Mouse (Mus musculus): ENCODE results near the gene Ccdc124. TPM values are rescaled to one million over a fixed set of nuclear protein-coding genes. Genes with fewer than 3 reads are reported as not detected.

Gene Ccdc124
- polyA plus RNA-seq, 1 experiment from 2014 or later = 186 TPM

DNA sequence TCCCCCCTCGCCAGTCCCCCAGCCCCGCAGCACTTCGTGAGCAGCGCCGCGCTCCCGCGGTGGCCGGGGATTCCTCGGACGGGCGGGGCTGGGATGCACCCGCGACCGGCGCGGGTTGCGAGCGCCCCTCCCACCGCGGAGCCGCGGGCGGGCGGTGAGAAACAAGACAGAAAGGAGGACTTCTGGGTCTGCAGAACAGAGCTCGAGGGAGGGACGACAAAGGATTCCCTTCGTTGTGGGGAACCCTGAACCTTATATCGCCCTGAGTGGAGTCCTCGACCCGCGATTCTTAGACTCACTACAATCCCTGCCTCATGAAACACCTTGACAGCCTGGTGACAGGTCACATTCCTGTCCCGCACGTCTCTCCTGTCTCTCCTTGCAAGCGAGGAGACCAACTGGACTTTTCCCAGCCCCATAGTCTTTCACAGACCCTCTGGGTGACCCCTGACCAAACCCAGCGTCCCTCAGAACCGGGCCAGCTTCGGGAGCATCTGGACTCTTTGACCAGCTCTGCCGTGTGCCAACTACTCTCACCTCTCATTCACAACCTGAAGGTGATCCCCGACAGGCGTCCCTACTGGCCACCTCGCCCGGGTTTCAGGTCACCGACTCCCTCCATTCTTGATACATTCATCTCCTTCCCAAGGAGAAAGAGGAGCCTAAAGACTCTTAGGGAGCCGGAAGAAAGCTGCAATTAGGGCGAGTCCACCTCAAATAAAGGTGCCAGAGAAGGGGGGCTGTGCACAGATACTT lies 9.6 kb downstream of the Ccdc124 start:
- peak overlapping the region; percentile 98 for H3K27ac ChIP-seq
- peaks cover 75% of the 10 kb centered on the region for H3K4me1 ChIP-seq
- no peaks in the 10 kb centered on the region for H3K9me3 ChIP-seq
- peaks cover 55% of the 10 kb centered on the region for H3K27me3 ChIP-seq (ENCODE audit: poor library complexity, severe bottlenecking)
- DNase-seq (ENCODE audit: extremely low spot score, low spot score) = peak; percentile 50
- WGBS = under 1% methylated on average over 46 of the region's 46 CpGs
- peaks cover 16% of the 10 kb centered on the region for H3K36me3 ChIP-seq (replicated peaks)
- peak overlapping the region; percentile 66 for H3K4me3 ChIP-seq

DNA sequence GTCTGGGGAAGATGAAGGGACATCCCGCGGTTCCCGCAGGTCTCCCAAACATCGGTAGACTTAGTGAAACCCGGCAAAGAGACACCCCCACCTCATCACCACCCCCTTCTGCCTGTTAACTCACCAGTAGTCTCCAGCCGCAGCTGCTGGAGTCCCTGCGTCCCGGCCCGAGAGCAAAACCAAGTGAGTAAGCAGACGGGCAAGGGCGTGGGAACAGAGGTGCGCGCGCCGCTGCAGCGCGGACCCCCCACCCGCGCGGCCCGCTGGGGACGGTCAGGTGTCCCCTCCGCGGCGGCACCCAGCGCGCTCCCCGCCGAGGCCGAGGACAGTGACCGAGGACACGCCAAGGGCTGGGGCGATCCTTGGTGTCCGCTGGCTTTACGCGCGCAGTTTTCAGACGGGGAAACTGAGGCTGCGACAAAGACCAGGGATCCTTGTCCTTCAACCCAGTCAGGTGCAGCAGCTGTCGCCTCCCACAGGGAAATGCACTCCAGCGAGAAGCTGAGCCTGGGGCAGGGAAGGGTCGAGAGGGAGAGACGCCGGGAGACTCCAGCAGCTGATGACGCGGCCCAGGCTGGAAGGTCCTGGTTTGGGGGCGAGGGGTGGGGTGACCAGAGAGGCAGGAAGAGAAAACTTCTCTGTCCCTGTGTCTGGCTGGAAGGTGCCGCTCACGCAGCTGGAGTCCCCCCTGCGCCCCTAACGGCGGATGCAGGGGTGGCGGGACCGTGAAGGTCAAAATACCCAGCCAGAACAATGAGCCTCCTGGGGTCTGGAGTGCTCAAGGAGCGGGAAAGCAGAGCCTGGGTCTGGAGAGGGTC lies 10.7 kb downstream of the Ccdc124 start, which contains the start of gene Kcnn1:
Gene Kcnn1 (minus strand): TSS at position 435 of the 818 bp plus-strand sequence.
- WGBS = under 1% methylated on average over 55 of the region's 55 CpGs
- Histone ChIP-seq H3K27me3 (ENCODE audit: poor library complexity, severe bottlenecking) (peaks cover 44% of the 10 kb centered on the region), H3K4me1 (peaks cover 73% of the 10 kb centered on the region)

DNA sequence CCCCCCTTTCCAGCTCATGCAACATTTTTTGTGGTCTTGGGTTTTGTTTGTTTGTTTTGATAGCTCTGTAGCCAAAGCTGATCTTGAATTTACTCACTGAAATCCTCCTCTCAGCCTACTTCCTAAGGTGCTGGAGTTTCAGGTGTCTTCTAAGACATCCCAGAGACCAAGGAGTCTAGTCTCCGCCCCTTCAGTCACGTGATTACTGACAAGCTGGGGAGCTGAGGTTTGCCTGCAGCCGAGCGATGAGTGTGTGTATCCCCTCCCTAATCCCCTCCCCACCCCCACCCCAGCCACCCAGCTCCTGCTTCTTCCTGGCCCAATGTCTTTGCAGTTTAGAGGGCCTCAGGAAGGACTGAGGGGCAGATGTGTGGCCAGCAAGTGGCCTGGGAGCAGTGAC lies 16.2 kb downstream of the Ccdc124 start:
- peaks cover 45% of the 10 kb centered on the region for H3K27me3 ChIP-seq (ENCODE audit: poor library complexity, severe bottlenecking)
- no peak for DNase-seq (ENCODE audit: extremely low spot score, low spot score)
- peaks cover 4% of the 10 kb centered on the region; the same call in 1 of the 2 replicates for H3K36me3 ChIP-seq (replicated peaks)
- H3K4me3 ChIP-seq = peak overlapping the region; percentile 62
- no peaks in the 10 kb centered on the region for H3K9me3 ChIP-seq
- H3K27ac ChIP-seq = peak overlapping the region; percentile 78
- WGBS = 2% methylated on average over 4 of the region's 4 CpGs
- peaks cover 51% of the 10 kb centered on the region for H3K4me1 ChIP-seq

More for the DNA sequence above, 10.7 kb downstream of the Ccdc124 start, which contains the start of gene Kcnn1:
- H3K27ac ChIP-seq = peak within 1 kb of the TSS; percentile 98
- H3K9me3 ChIP-seq = no peaks in the 10 kb centered on the region
- H3K36me3 ChIP-seq (replicated peaks) = peaks cover 6% of the 10 kb centered on the region
- DNase-seq (ENCODE audit: extremely low spot score, low spot score) = peak; percentile 59
- peak within 1 kb of the TSS; percentile 66 for H3K4me3 ChIP-seq

DNA sequence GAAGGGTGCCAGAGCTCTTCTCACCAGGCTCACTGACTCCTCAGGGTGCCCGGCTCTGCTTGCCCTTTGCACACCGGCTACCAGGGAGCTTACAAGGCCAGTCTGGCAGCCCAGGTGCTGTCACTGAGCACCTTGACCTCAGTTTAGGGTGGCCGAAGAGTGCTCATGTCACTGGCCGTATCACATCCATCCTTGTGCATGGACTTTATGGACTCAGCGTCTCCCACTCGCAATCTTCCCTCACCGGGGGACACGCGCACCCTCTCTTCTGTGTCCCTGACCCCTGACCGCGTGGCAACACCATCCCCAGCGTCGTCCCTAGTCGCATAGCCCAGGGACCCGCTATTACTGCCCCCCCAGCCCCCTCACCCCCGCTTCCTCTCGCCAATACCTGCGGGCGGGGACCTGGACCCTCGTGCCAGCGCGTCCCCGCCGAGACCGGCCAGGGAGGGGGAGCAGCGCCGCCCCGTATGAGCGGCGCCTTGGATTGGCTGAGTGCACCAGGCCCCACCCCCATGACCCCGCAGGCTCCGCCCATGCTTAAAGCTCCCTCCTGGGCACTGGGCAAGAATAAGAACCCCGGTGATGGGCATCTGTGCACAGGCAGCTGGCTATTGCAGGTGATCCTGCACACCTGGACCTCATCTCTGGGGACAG lies 17.1 kb downstream of the Ccdc124 start:
- WGBS = 8% methylated on average over 33 of the region's 33 CpGs
- H3K27me3 ChIP-seq (ENCODE audit: poor library complexity, severe bottlenecking) = peaks cover 41% of the 10 kb centered on the region
- peaks cover 4% of the 10 kb centered on the region; the same call in 1 of the 2 replicates for H3K36me3 ChIP-seq (replicated peaks)
- peak overlapping the region; percentile 78 for H3K27ac ChIP-seq
- H3K9me3 ChIP-seq = no peaks in the 10 kb centered on the region
- DNase-seq (ENCODE audit: extremely low spot score, low spot score) = peak; percentile 73
- peak overlapping the region; percentile 62 for H3K4me3 ChIP-seq
- H3K4me1 ChIP-seq = peaks cover 51% of the 10 kb centered on the region

DNA sequence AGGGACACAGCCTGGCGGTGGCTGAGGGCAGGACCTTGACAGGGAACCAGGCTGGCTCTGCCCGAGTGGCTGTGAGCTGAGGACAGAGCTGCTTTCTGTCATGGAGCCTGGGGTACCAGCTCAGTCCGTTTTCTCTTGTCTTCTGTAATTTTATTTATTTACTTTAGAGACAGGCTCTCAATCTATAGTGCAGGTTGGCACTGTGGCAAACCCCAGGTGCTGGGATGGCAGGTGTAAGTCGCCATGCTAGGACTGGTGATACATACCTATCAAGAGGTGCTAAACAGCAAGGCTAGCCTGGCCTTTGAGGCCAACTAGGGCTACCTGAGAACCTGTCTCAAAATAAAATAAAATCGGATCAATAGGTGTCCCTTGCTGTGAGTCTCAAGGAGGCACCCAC lies 17.7 kb downstream of the Ccdc124 start:
- H3K4me1 ChIP-seq = peaks cover 46% of the 10 kb centered on the region
- H3K4me3 ChIP-seq = peak overlapping the region; percentile 62; the same call in 1 of the 2 replicates
- peaks cover 4% of the 10 kb centered on the region; the same call in 1 of the 2 replicates for H3K36me3 ChIP-seq (replicated peaks)
- peaks cover 37% of the 10 kb centered on the region for H3K27me3 ChIP-seq (ENCODE audit: poor library complexity, severe bottlenecking)
- no peak for DNase-seq (ENCODE audit: extremely low spot score, low spot score)
- no peaks in the 10 kb centered on the region for H3K9me3 ChIP-seq
- WGBS = 68% methylated on average over 5 of the region's 5 CpGs
- no peak overlapping the region for H3K27ac ChIP-seq

DNA sequence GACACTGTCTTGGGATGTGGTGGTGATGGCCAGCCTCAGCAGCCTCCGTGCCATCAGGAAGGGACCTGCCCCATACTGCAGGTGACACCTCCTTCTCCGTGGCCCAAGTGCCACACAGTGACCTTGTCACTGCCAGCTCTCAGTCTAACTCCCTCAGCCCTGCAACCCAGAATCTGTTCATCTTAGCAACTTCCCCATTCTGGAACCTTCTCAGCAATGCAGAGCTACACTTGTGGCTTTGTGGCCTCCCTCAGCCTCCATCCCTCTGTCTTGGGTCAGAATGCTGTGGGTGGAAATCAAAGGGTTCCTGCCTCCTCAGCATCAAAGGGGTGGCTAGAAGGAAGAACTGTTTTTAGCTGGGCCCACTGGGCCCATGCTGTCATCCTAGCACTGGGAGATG lies 19.9 kb downstream of the Ccdc124 start:
- Histone ChIP-seq H3K27me3 (ENCODE audit: poor library complexity, severe bottlenecking) (peaks cover 34% of the 10 kb centered on the region), H3K36me3 (replicated peaks) (peaks cover 4% of the 10 kb centered on the region; the same call in 1 of the 2 replicates), H3K27ac (no peak overlapping the region), H3K9me3 (no peaks in the 10 kb centered on the region), H3K4me3 (no peak overlapping the region), H3K4me1 (peaks cover 51% of the 10 kb centered on the region)
- 92% methylated on average over 2 of the region's 2 CpGs for WGBS
- DNase-seq (ENCODE audit: extremely low spot score, low spot score) = no peak

DNA sequence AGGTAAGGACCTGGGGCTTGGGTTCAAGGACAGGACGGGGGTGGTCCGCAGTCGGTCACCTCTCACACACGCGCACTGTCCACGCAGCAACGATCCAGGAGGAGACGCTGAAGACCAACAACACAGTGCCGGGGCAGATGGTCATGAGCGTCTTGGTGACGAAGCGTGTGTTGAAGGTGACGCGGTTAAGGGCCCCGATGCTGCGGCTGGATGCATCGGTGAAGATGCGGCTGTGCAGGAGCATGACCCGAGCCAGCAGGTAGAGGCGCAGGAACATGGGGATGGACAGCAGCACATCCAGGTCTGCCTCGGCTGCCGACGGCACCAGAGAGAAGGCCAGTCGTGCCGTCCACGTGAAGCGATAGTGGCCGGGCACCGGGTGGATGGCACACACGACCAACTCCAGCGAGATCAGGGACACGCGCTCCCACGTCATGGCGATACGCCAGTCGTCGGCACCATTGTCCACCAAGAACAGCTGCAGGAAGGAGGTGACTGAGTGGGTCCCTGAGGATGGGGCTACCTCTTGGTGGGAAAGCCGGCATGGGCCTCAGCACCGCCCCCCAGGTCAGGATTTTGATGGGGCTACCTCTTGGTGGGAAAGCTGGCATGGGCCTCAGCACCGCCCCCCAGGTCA lies 21.0 kb downstream of the Ccdc124 start:
- no peak overlapping the region for H3K27ac ChIP-seq
- 92% methylated on average over 41 of the region's 41 CpGs for WGBS

DNA sequence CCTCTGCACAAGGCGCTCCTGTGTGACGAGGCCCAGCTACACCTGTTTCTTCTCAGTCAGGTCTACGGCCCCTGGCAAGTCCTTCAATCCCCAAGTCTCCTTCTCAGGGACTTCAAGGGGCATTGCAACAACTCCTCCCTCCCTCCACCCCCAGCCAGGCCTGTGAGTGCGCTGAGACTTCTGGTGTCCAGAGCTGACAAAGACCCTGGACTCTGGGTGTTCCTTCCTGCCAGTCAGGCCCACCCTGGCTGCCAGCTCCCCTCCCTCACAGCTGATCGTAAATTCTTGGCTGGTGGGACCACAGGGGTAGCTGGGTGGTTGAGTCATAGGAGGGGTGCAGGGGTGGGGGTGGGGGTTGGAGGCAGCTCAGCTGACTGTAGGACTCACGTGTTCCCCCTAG lies 21.9 kb downstream of the Ccdc124 start:
- DNase-seq (ENCODE audit: extremely low spot score, low spot score) = no peak
- peaks cover 49% of the 10 kb centered on the region for H3K27me3 ChIP-seq (ENCODE audit: poor library complexity, severe bottlenecking)
- no peak overlapping the region; the same call in 1 of the 2 replicates for H3K4me3 ChIP-seq
- H3K4me1 ChIP-seq = peaks cover 39% of the 10 kb centered on the region
- no peaks in the 10 kb centered on the region for H3K9me3 ChIP-seq
- H3K36me3 ChIP-seq (replicated peaks) = peaks cover 4% of the 10 kb centered on the region; the same call in 1 of the 2 replicates
- WGBS = 69% methylated on average over 6 of the region's 6 CpGs
- peak overlapping the region; percentile 51 for H3K27ac ChIP-seq

More for the DNA sequence above, 21.0 kb downstream of the Ccdc124 start:
- DNase-seq (ENCODE audit: extremely low spot score, low spot score) = no peak
- Histone ChIP-seq H3K9me3 (no peaks in the 10 kb centered on the region), H3K4me1 (peaks cover 45% of the 10 kb centered on the region), H3K27me3 (ENCODE audit: poor library complexity, severe bottlenecking) (peaks cover 46% of the 10 kb centered on the region), H3K4me3 (no peak overlapping the region), H3K36me3 (replicated peaks) (peaks cover 4% of the 10 kb centered on the region; the same call in 1 of the 2 replicates)

DNA sequence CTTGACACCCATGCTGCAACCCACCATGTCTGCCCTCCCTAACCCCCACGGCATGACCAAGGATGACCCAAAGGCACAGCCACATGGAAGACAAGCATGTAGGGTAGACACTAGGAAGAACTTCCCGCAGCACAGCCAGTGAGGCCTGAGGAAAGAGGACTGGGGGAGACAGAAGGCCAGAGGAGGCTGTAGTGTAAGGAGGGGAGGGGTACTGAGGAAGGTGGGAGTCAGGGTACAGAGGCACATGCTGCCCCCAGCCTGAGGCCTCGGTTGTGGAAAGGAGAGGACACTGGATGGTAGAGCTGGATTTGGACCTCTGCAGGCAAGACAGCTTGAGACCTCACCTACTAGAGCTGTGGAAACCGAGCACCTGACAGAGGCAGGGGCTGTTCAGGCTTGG lies 22.8 kb downstream of the Ccdc124 start:
- Histone ChIP-seq H3K36me3 (replicated peaks) (peaks cover 4% of the 10 kb centered on the region; the same call in 1 of the 2 replicates), H3K27ac (no peak overlapping the region), H3K27me3 (ENCODE audit: poor library complexity, severe bottlenecking) (peaks cover 47% of the 10 kb centered on the region), H3K4me1 (peaks cover 35% of the 10 kb centered on the region), H3K9me3 (no peaks in the 10 kb centered on the region), H3K4me3 (no peak overlapping the region)
- no peak for DNase-seq (ENCODE audit: extremely low spot score, low spot score)
- WGBS = 90% methylated on average over 4 of the region's 4 CpGs

DNA sequence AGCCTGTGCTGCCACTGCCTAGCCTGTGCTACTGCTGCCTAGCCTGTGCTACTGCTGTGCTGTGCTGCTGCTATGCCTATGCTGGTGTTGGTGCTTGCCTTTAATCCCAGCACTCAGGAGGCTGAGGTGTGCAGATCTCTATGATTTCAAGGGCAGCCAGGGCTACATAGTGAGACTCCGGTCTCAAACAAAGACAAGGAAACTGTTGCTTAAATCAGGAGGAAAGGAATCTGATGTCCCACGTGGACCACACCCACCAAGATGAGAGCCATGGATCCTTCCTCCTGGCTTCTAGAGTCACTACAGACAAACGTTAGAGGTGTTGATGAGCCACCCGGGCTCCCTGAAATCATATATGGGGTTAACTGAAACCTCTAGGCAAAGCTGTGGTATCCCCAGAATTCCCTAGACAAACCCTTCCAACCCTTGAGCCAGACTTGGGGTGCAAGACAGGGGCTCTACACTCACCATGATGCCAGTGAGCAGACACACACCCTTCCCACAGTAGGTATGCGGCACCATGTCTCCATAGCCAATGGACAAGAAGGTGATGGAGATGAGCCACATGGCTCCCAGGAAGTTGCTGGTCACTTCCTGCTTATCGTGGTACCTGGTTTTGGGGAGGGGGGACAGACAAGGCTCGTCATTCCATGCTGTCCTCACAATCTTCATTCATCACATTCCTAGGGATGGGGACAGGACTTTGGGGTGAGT lies 23.4 kb downstream of the Ccdc124 start:
- Histone ChIP-seq H3K27me3 (ENCODE audit: poor library complexity, severe bottlenecking) (peaks cover 41% of the 10 kb centered on the region), H3K4me1 (peaks cover 32% of the 10 kb centered on the region), H3K9me3 (no peaks in the 10 kb centered on the region), H3K4me3 (no peak overlapping the region), H3K27ac (no peak overlapping the region), H3K36me3 (replicated peaks) (peaks cover 4% of the 10 kb centered on the region; the same call in 1 of the 2 replicates)
- whole genome bisulfite sequencing = 81% methylated on average over 7 of the region's 7 CpGs
- DNase-seq (ENCODE audit: extremely low spot score, low spot score) = no peak

DNA sequence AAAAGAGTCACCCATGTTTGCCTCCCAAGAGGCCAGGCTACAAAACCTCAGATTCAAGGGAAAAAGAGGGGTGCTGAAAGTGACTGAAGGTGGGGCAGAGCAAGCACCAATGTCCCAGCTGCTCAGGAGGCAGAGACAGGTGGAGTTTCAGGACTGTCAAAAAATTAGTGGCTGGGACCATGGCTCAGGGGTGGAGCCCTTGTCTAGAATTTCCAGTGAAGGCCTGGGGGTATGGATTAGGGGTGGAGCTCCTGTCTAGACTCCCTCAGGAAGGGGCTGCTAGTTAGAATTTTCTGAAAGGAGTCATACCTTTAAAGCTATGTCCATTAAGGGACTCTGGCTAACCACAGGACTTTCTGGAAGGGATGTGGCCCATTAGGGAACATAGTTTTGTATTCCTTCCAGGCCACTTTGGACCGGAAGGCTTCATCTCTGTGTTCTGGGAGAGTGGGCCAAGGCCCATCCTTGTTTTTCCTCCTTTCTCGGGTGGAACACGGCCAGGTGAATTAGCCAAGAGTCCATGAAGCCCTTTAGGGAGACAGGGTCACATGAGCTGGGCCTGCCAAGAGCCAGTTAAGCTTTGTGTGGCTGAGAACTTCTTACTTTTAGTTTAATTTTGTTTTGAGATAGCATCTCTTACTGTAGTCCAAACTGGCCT lies 24.3 kb downstream of the Ccdc124 start:
- Histone ChIP-seq H3K36me3 (replicated peaks) (peaks cover 4% of the 10 kb centered on the region; the same call in 1 of the 2 replicates), H3K4me3 (no peak overlapping the region), H3K27ac (no peak overlapping the region), H3K27me3 (ENCODE audit: poor library complexity, severe bottlenecking) (peaks cover 32% of the 10 kb centered on the region), H3K4me1 (peaks cover 33% of the 10 kb centered on the region), H3K9me3 (no peaks in the 10 kb centered on the region)
- 75% methylated on average over 3 of the region's 3 CpGs for WGBS
- no peak for DNase-seq (ENCODE audit: extremely low spot score, low spot score)

Measured in forebrain, embryonic 10.5 days (tissue).